Mouse (Mus musculus) E14TG2a.4 (cell line): ENCODE measurements around the gene Rrp12.
"Not testable (repeated sequence)": the region's sequence is repeated elsewhere in the genome, so short reads cannot be mapped to it uniquely, and the experiment has no call there.

ENCODE experiments used
- H3K27me3 ChIP-seq: 2 replicates; pipeline ENCODE4 v1.6.1; 2014; ENCODE audit warnings: low read length, control low read depth; ENCODE audit not compliant: insufficient read depth
- H3K36me3 ChIP-seq: 2 replicates; pipeline ENCODE4 v1.6.1; 2014; ENCODE audit warnings: low read length, control low read depth; ENCODE audit not compliant: insufficient read depth
- H3K4me1 ChIP-seq: replicated peaks from 2 replicates; pipeline ENCODE4 v1.6.1; 2014; ENCODE audit warnings: low read depth, low read length, control low read depth
- H3K4me3 ChIP-seq: replicated peaks from 2 replicates; pipeline ENCODE4 v1.5.1; 2014; ENCODE audit warnings: mild to moderate bottlenecking, low read length
- H3K9me3 ChIP-seq: 2 replicates; pipeline ENCODE4 v1.6.1; 2014; ENCODE audit warnings: low read length, control low read depth
- CTCF ChIP-seq: conservative IDR thresholded peaks from 2 replicates; pipeline ENCODE4 v1.5.1; 2014; ENCODE audit warnings: low read length
- NANOG ChIP-seq: IDR thresholded peaks from 2 replicates; pipeline ENCODE4 v1.6.1; 2014; ENCODE audit warnings: borderline replicate concordance, low read length, mixed read lengths
- POU5F1 ChIP-seq: IDR thresholded peaks from 2 replicates; pipeline ENCODE4 v1.6.1; 2014; ENCODE audit warnings: low read length, borderline replicate concordance

The Rrp12 gene

DNA sequence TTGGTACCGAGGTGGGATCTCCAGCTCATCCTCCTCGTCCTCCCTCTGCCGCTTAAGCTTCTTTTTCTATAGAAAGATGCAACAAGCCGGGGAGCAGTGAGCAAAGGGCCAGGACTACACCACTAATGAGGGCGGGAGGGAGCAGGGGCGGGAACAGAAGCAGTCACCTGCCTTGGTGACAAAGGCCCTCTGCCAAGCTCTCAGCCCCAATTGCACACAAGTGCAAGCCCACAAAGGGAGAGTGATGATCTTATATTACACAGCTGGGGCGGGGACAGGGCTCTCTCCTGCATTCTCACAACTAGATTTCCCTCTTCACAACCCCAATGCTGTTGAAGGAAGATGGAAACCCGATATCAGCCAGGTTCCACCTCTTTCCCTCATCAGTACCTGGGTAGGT lies 29.3 kb downstream of the Rrp12 start:
- TF ChIP-seq CTCF (no peak), NANOG (no peak), POU5F1 (no peak)
- peaks cover 18% of the 10 kb centered on the region for H3K4me1 ChIP-seq
- no peaks in the 10 kb centered on the region for H3K9me3 ChIP-seq
- H3K27me3 ChIP-seq: no peaks in the 10 kb centered on the region
- H3K36me3 ChIP-seq: peaks cover 100% of the 10 kb centered on the region
- H3K4me3 ChIP-seq: no peak overlapping the region

DNA sequence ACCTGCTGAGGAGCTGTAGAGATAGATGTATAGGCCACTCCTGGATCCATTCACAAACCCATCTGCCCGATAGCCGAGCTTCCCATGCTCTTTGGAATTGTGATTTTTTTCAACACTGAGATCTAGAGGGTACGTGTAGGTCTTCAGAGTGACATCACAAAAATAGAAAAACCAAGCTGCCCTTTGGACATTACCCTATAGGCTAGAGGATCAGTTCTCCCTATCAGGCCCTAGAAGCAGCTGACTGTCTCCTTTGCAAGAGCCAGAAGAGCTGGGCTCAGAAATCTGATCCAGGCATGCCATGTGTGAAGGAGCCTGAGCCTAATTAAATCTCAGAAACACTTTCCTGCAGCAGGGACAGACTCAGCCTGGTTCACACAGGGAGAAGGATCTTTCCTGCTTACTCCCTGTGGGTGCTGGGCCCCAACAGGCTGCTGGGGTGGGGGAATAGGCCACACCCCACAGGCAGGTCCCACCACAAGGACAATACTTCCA lies 38.1 kb downstream of the Rrp12 start:
- peaks cover 28% of the 10 kb centered on the region for H3K36me3 ChIP-seq
- peaks cover 56% of the 10 kb centered on the region for H3K4me1 ChIP-seq
- H3K27me3 ChIP-seq: no peaks in the 10 kb centered on the region
- H3K9me3 ChIP-seq: no peaks in the 10 kb centered on the region
- no peak for TF ChIP-seq CTCF
- no peak for TF ChIP-seq POU5F1
- TF ChIP-seq NANOG: no peak
- no peak overlapping the region for H3K4me3 ChIP-seq

DNA sequence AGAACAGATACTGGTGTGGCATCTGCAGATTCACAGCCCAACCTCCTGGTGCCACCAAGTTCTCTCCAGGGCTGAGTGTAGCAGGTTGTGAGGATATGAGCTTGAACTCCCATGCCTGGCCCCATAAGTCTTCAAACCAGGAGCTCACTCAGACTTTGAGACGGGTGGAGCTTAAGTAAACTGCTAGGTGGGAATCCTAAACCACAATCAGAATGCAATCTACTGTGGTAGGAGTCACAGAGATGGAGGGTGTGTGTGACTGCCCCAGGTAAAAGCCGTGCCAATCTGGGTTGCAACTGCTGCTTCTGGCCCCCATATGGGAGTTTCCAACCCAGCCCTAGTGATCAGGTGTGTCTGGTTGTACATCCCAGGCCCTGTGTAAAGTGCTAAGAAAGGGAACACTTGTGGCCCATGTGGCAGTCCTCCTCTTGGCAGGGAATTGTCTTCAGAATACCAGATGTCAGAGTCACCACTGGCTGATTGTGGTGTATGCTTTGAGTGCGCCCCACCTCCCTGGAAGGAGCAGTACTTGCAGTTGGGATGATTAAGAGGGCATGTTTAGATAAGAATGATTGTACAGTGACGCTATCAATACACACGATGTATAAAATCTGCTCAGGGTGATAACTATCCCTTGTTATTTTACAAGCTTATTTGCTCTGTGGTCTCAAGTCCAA lies 38.7 kb downstream of the Rrp12 start:
- no peaks in the 10 kb centered on the region for H3K9me3 ChIP-seq
- TF ChIP-seq NANOG (no peak), CTCF (no peak), POU5F1 (no peak)
- no peak overlapping the region for H3K4me3 ChIP-seq

DNA sequence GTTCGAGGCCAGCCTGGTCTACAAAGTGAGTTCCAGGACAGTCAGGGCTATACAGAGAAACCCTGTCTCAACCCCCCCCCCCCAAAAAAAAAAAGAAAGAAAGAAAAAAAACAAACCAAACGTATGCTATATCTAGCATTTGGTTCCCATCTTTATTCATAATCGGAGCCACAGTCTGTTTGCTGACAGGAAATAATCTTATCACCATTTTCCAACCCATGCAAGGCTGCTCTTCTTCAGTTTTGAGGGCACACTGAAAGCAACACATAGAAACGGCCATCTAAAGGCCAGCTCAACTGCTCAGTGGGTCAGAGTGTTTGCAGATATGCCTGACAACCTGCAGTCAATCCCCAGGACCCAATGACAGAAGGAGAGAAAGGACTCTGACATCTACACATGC lies 43.5 kb downstream of the Rrp12 start:
- H3K27me3 ChIP-seq: no peaks in the 10 kb centered on the region
- no peak overlapping the region for H3K4me3 ChIP-seq
- H3K4me1 ChIP-seq: peaks cover 69% of the 10 kb centered on the region
- H3K9me3 ChIP-seq: no peaks in the 10 kb centered on the region
- H3K36me3 ChIP-seq: no peaks in the 10 kb centered on the region
- no peak for TF ChIP-seq POU5F1

More for the DNA sequence above, 38.7 kb downstream of the Rrp12 start:
- H3K36me3 ChIP-seq: peaks cover 22% of the 10 kb centered on the region
- H3K27me3 ChIP-seq: no peaks in the 10 kb centered on the region
- H3K4me1 ChIP-seq: peaks cover 62% of the 10 kb centered on the region

DNA sequence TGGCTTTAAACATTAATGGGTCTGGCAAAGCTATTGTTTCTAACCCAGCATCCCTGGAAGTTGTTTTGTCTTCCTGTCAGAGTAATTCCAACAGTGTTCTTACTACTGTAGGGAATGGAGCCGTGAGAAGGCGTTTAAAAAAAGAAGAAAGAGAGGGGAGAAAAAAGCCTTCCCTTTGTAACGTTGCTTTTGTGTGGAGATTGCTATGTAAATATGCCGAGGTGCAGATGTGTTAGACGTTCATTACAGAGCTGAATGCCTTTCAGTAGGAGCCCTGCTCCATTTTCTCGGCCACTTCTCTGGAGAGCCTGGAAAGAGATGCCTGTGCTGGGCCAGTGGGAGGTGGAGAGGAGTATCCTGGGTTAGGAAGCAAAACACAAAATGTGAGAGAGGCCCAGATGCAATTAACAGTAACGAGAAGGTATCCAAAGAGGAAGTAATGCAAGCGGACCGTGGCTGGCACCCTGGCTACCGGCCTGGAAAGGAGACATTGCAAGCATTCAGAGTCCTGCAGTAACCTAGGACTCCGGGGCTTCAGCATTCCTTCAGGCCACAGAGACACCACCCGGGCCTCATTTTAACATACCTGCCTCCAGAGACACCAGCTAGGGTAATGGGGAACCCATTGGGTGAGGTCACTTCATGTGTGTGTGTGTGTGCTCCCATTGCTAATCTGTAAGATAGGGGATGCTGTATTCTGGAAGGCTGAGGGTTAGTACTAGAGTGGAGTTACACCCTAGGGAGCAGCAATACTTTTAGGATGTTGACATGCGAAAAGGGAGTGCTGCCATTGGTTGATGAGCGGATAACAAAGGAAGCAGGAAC lies 45.0 kb downstream of the Rrp12 start:
- TF ChIP-seq CTCF: no peak
- peak; percentile 87 for TF ChIP-seq NANOG
- Histone ChIP-seq H3K27me3 (peaks cover 12% of the 10 kb centered on the region), H3K4me3 (peak overlapping the region; percentile 62), H3K4me1 (peaks cover 71% of the 10 kb centered on the region), H3K9me3 (no peaks in the 10 kb centered on the region), H3K36me3 (peaks cover 5% of the 10 kb centered on the region; the same call in 1 of the 2 replicates)

DNA sequence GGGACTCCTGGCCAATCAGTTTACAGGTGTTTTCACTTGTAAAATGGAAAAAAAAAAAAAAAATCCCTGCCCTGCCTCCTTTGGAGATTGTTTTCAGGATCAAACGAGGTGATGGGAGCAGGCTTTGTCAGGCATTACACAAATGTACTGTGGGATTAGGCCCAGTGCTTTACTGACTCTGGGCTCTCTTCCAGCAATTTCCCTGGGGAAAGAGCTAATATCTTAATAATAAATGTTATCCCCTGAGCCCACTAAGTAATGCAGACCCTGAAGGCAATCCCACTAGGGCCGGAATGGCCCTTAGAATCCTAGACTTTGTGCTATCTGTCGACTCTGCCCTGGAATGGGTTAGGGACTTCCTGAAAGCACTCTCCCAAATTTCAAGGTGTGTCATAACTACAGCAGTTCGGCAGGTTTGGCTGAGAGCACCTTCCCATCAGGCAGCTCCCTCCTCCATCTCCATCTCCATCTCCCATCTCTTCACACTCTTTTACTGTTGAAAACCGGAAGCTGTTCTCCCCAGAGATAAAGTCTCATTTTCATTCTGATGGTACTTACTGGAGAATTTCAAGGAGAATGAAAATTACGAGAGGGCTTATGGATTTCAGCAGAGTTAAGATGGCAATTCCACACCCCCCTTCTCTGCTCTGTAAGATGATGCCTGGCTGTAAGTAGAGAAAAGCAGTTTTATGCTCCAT lies 45.8 kb downstream of the Rrp12 start:
- peaks cover 19% of the 10 kb centered on the region for H3K27me3 ChIP-seq
- H3K4me3 ChIP-seq: peak overlapping the region; percentile 41; the same call in 1 of the 2 replicates
- TF ChIP-seq NANOG (no peak), CTCF (no peak), POU5F1 (no peak)
- H3K4me1 ChIP-seq: peaks cover 75% of the 10 kb centered on the region
- H3K9me3 ChIP-seq: no peaks in the 10 kb centered on the region
- H3K36me3 ChIP-seq: peaks cover 9% of the 10 kb centered on the region; the same call in 1 of the 2 replicates

DNA sequence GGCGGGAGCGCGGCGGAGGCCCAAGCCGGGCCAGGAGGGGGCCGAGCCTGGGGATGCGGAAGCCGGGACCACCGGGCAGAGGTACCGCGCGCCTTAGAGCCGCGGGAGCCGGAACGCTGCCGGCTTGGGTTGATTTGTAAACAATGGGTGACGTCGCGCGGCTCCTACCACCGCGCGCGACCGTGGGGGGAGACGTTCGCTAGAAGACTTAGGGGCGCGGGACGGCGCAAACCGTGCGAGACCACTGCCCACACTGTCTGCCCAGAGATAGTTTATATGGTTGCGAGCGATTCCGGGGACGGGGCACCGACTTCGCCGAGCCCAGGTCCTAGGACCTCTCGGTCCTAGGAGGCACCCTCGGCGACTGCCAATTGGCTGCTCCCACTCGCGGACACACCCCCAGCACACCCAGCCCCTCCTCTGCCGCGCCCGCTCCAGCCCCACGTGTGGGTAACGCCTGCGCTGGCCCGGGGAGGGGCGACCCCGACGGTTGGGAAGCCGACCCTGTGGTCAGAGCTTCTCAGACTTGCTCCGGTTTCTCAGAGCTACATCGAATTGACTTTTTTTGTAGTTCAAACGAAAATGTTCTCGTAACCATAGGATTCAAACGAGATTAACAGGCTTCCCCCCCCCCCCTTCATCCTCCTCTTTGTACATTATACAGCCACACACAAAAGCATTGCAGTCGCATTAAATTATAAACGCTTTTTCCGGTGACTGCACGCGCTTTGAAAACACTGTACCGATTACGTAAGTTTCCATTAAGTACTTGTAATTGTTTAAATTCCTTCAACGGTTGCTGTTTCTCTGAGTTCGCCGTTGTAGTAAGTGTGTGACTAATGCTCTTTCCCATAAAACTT lies 47.8 kb downstream of the Rrp12 start, which contains the start of gene Frat2:
Gene Frat2 (minus strand): TSS at position 141 of the 860 bp plus-strand sequence.
- H3K36me3 ChIP-seq: peaks cover 11% of the 10 kb centered on the region; the same call in 1 of the 2 replicates
- H3K4me3 ChIP-seq: peak within 1 kb of the TSS; percentile 93
- H3K9me3 ChIP-seq: no peaks in the 10 kb centered on the region
- H3K4me1 ChIP-seq: peaks cover 64% of the 10 kb centered on the region
- TF ChIP-seq NANOG (no peak), POU5F1 (no peak), CTCF (no peak)
- peaks cover 22% of the 10 kb centered on the region for H3K27me3 ChIP-seq

DNA sequence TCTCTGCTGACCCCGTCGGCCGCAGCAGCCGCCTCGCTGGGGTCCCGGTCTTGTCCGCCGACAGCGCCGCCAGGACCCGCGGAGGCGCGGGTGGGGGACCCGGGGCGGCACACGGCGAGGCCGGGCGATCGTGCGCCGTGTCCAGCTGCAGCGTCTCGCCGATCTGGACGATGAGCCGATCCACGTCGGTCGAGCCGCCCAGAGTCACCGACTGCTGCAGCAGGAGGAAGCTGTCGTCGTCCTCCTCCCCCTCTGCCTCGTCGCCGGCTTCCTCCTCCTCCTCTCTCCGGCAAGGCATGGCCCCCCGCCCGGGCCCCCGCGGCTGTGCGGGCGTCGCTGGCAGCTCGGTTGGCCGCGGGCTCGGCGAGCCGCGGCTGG lies 48.4 kb downstream of the Rrp12 start:
- Histone ChIP-seq H3K36me3 (peaks cover 11% of the 10 kb centered on the region; the same call in 1 of the 2 replicates), H3K4me1 (peaks cover 58% of the 10 kb centered on the region), H3K4me3 (peak overlapping the region; percentile 93), H3K27me3 (peaks cover 27% of the 10 kb centered on the region)
- H3K9me3 ChIP-seq: not testable (repeated sequence)
